Mouse (Mus musculus) CD8-positive naive resting alpha-beta T cell, adult 2 months (primary cell): ENCODE data around the gene Mrps36.
A peak's percentile ranks its signal among the peaks of the same experiment; 100 is the strongest.
"Not testable (repeated sequence)": the region's sequence is repeated elsewhere in the genome, so short reads cannot be mapped to it uniquely, and the experiment has no call there.

Experiments used
- DNase-seq, 2 experiments: peaks; one replicate each; pipeline ENCODE4 v3.0.0; 2022; ENCODE audit warnings: low read depth in 2 of 2, low spot score in 2 of 2

Gene Mrps36

DNA sequence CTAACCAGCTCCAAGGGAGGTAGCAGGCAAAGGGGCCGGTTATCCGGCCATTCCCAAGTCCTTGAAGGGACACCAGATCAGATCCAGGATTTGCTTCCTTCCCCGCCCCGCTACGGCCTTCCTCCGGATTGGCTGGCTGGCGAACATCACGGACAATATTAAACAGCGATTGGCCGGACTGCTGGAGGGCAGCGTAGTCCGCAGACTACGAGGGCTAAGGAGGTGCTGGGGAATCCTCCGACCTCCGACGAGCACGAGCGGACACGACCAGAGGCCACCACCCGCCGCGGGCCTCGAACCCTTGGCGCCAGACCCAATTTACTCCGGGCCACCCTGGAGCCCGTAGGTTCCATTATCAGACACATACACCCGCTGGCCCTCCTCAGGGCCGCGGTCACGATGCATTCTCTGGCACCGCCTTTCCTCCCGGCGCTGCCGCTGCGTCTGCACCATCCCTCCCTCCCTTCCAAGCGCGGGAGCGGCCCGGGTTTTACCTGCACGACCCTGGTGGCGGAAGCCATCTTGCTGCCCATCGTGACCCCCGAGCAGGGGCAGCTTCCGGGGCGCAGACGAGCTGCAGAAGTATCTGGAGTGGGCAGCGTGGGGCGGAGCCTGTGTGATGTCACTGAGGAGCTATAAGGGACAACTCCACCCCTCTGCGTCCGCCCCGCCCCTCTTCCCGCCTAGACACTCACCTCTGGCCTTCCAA, at the start of gene Mrps36:
TSS of gene Mrps36 (minus strand) at position 624 of the 709 bp plus-strand sequence.
- peak; percentile 74 to 81 for DNase-seq

DNA sequence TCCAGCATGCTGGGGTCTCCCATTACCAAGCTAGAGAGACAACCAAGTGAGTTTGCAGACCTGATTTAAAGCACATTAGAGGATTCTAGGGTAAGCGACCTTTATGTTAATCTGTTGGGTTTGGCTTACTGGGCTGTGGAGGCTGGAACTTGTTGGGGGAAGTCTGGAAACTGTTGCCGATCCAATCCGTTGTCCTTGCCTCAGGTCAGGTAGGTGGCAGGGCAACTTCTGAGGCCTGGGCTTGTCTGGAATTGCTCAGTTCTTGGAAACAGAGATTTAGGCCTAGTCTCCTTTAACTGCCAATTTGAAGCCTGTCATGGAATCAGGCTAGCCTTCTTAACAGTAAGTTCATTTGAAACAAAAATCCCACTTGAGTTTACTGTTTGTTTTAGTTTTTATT, 44.6 kb upstream of the Mrps36 start:
- no peak for DNase-seq

DNA sequence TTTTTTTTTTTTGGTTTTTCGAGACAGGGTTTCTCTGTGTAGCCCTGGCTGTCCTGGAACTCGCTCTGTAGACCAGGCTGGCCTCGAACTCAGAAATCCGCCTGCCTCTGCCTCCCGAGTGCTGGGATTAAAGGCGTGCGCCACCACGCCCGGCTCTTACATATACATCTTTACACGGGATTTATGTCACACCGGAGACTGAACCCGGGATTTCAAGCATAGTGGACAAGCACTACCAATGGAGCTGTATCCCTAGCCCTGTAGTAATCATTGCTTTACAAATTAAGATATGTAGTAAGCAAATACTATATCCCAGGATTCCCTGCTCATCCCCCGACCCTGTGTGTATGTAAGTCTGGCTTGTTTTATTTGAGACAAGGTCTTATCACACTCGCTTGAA, 43.6 kb upstream of the Mrps36 start:
- not testable (repeated sequence) for DNase-seq

DNA sequence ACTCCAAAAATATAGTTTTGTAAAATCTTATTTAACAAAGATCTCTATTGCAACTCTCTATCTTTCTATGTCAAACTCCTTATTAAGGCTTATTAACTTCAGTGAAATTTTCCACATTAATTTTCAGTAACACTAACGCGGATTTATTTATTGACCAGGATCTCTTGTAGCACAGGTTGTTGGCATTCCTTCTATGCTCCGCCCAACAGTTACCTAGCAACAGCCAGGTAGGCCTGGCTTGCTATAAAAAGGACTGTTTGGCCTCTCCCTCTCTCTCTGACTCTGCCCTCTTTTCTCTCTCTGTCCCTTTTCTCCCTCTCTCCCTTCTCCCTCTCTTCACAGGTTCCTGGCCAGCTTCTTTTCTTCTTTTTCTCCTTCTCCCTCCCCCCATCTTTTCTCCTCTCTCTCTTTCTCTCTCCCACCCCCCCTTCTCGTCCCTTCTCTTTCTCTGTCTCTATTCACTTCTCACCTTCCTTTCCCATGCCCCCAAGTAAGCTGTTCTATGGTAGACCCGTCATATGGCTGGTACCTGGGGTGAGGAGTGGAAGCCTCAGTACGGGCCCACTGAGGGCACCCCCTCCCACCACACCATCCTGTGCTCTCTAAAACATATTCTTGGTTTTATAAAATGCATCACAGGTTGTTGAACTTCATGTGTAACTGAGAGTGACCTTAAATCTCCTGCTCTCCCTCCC, 43.0 kb upstream of the Mrps36 start:
- no peak for DNase-seq

DNA sequence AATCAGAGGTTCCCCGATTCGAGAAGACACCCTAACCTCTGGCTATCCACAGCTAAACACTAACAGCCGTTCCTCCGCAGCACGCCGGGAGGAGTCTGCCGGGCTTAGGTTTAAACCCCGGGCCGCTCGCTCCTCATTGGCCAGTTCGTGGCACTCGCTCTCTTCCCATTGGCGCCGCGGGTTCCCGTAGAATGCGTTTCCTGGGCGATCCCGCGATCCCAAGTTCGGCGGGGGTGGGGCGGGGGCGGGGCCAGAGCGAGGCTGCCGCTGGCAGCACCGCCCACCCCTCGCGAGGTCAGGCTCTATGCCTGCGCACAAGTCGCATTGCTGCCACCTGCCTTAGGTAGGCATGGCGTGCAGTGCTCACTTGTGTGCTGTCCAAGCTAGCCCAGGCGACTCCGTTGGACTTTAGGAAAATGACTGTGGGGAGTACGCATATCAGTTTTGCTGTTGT, 42.0 kb upstream of the Mrps36 start, which contains the start of gene Ccnb1:
TSS of gene Ccnb1 (minus strand) at position 157 of the 454 bp plus-strand sequence.
- peak; percentile 76 for DNase-seq

DNA sequence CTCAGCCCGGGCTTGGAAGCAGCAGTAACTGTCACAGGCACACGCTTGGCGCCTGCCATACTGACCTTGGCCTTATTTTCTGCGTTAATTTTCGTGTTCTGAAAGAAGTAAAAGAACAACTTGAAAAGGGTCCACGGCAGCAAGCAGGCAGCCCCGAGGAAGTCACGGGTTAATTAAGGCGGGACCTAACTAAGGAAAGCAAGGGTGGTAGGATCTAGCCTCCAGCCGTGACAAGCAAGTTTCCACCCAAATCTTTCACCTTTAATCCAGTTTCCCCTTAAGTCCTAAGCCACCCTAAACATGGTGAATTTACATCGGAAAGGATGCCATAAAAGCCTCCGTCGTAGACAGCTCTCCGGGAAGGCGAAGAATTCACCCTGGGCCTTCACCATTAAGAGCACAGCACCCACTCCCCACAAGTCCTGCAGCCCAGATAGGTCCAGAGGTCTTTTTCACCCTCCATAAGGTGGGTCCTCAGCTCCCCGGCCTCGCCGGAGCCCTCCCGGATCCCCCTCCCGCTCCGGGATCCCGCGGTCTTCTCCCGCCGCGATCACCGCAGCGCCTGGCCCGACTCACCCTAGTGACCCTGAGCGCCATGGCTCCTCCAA, 41.5 kb upstream of the Mrps36 start:
- DNase-seq, result no peak

DNA sequence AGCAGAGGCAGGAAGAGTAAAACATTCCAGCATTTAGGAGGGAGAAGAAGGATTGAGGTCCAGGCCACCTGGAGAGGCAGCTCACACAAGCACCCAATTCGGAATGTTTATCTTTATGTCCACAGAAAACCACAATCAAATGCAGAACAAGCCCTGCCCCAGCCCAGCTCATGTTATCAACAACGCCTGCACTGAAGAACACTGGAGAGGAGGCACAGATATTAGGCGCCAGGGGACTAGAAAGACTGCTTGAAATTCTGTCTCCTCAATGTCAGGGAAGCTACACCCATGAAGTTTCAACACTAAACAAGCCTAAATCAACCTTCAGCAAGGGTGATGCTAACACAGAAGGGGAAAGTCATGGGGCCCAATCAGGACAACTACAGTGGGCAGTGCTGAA, 33.0 kb upstream of the Mrps36 start:
- DNase-seq, result no peak

DNA sequence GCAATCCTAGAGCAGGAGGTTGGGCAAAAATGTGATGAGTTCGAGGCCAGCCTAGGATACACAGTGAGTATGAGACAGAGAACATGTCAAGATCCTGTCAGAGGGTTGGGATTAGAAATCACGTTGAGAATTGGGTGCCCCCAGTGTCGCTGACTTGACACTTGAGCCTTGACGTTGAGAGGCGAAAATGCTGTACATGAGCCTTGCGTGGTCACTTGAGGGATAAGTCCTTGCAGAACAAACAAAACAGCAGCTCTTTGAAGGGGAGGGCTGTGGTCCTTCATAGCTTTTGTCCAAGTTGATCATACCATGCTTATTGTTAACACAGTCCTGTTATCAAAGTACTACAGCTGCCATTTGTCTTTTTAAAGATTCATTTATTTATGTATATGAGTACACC, 32.3 kb upstream of the Mrps36 start:
- no peak for DNase-seq

DNA sequence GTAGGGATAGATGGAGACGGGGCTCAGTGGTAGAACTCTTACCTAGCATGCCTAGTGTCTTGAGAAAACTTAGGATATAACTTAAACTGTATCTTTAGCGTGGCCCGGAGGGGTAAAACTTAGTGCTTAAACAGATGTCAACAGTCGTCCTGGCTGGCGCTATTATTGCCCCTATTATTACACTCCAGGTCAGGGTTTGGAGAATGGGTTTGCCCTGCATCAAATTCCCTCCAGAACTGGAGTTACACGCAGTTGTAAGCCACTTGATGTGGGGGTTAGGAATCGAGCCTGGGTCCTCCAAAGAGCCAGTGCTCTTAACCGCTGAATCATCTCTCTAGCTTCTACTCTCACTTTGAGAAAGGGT, 31.6 kb upstream of the Mrps36 start:
- DNase-seq, result no peak

DNA sequence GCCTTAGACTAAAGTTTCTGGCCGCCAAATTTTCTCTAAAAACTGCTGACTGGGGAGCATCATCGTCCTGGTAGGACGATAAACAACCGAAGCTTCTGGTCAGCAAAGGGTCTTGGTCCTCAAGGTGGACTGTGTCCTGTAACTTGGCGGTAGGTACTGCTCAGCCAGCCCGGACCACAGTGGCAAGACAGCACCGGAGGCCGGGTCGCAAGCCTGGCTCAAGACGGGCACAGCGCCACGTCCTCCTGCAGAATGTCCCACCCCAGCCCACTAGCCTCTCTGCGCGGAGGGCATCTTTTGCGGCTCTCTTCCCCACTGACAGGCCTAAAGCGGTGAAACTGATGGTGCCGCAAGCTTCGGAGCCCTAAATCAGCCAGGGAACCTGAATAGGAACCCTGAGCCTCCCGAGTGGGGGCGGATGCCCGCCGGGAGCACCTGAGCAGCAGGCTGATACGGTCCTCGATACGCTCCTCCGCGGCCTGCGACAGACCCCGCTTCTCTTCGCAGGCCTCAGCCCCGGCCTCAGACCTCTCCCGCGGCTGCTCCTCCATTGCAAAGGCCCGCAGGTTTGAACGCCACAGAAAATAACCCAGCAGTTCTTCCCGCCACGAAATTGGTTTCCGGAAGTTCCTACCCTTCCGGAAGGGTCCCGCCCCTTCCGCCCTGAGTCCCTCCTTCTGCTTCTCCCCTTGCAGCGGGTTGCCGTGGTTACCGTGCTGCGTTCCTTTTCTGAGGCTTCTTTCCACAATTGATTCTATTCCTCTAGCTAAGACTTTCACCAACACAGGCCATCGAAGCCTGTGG, 31.0 kb upstream of the Mrps36 start, which contains the start of gene Cenph:
TSS of gene Cenph (minus strand) at position 648 of the 804 bp plus-strand sequence.
- DNase-seq, result peak; percentile 68 to 75

DNA sequence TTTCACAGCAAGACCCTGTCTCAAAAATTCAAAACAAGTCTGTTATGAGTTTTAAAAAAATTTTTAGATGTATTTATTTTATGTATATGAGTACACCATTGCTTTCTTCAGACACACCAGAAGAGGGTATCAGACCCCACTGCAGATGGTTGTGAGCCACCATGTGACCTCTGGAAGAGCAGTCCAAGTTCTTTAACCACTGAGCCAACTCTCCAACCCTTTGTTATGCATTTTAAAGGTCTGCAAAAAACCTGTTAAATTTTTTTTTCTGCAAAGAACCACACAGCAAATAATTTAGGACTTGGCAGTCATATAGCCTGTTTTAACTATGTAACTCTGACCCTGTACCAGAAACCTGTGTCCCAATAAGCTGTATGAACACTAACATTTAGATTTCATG, 30.2 kb upstream of the Mrps36 start:
- no peak for DNase-seq

DNA sequence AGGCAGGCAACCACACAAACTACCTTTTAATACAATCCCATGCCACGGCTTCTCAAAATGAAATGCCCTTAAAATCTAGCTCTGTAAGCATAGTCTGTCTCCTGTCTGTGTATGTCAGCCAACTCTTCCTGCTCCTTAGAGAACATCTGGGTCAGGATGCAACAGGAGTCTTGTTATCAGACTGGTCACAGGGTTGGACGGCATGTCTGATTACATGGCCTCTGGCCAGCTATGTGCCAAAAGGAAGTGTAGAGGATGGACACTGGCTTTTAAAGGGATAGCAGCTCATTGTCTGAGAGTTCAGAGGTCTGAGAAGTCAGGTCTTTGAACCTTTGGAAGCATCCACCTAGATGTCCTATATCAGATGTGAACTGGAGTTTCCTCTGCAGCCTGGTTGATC, 10.9 kb upstream of the Mrps36 start:
- no peak for DNase-seq

DNA sequence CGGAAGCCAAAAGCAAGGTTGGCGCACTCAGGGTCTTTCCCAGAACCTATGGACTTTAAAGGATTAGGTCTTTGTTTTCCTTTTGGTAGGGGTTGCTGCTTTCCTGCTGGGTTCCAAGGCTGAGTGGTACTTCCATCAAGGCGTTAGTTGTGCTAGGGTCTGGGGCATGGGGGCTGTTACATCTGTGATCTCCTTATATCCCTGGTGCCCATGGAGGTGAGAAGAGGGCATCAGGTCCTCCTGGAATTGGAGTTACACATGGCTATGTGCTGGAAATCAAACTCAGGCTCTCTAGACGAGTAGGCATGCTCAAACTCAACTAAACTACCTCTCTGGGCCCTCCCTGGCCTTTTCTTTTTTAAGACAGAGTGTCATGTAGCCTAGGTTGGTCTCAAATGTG, 9.7 kb upstream of the Mrps36 start:
- no peak for DNase-seq

DNA sequence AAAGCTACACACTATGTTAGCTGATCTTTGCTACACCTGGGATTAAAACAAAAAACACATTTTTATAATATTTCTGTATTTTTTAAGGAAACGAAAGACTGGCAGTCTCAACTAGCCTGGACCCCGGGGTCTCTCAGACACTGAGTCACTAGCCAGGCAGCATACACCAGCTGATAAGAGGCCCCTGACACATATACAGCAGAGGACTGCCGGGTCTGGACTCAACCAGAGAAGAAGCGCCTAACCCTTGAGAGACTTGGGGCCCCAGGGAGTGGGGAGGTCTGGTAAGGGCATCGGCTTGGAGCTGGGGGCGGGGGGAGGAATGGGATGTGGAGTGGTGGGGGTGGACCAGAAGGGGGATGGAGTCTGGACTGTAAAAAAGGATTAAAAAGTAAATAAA, 8.6 kb upstream of the Mrps36 start:
- no peak for DNase-seq

DNA sequence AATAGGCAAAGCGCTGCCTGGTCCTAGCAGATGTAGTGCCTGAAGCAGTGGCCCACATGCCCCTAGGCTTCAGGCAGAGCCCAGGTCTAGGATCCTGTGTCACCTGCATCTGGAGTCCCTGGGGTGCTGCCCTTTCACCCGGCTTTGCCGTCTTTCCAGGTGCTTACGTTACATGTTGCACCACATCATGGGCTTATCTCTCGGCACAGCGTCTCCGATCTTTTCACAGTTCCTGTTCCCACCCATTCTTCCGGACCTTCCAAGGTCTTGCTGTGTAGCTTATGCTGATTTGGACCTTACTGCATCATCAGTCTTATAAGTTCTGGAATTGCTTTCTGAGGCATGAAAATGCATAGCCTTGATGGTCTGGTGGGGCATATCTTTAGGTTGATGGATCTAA, 8.1 kb upstream of the Mrps36 start:
- no peak for DNase-seq

DNA sequence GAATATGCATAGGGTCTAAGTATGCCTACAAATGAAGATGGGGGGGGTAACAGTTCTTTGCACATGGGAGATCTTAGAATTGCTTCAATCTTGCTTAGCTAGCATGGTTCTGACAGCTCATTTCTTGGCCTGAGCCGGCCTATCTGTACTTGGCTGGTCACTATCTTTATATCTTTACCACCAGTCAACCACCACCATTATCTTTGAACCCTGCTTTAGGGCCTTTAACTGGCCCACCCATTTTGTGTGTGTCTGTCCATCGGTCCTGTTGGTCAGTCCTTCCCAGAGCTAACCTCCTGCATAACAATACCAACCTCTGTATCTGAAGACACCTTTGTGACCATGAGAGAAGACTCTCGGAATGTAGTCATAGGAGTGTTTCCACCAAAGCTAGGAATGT, 6.9 kb upstream of the Mrps36 start:
- DNase-seq, result no peak

DNA sequence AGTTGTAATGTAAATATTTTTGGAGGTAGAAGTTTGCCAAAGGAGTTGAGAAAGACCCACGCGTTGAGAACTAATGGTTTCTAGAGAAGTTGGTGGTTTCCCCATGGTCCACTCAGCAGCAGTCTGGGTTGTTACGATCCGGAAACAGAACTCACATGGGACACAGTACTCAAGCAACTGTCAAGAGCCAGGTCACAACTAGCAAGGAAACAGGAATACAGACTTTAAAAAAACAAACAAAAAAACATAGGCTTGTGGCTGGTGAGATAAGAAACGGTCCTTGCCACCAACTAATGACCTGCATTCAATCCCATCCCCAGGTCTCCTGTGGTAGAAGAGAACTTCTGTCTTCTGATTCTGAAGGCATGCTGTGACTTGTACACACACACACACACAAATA, 6.3 kb upstream of the Mrps36 start:
- no peak for DNase-seq

DNA sequence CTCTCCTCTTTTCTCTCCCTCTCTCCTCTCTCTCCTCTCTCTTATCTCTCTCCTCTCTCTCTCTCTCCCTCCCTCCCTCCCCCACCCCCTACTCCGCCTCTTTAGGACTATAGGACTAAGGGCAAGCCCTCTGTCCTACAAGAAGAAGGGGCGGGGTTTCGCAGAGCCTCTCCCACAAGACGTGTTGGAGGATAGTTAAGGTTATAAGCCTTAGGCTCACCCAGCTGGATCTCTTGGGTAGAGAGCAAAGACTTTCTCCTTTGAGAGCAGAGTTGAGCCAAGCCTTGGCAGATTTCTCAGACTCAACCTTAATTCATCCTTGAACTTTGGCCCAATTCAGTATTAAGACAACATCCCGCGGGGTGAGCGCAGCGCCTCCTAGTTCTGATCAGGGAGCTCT, 4.2 kb upstream of the Mrps36 start:
- no peak for DNase-seq

DNA sequence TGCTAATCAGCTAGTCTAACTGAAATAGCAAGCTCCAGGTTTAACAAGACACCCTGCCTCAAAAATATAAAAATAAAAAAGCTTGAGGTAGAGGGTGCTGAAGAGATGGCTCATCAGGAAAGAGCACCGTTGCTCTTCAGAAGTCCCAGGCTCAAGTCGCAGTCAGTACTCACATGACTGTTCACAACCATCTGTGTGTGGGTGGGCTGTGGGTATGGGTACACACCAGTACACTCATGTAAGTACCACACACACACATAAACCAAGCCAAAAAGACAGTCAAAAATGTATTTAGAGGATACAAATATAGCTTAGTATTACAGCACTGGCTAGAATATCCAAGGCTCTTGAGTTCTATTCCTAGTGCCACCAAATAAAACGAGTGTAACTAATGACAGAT, 1.6 kb upstream of the Mrps36 start:
- DNase-seq, result no peak

DNA sequence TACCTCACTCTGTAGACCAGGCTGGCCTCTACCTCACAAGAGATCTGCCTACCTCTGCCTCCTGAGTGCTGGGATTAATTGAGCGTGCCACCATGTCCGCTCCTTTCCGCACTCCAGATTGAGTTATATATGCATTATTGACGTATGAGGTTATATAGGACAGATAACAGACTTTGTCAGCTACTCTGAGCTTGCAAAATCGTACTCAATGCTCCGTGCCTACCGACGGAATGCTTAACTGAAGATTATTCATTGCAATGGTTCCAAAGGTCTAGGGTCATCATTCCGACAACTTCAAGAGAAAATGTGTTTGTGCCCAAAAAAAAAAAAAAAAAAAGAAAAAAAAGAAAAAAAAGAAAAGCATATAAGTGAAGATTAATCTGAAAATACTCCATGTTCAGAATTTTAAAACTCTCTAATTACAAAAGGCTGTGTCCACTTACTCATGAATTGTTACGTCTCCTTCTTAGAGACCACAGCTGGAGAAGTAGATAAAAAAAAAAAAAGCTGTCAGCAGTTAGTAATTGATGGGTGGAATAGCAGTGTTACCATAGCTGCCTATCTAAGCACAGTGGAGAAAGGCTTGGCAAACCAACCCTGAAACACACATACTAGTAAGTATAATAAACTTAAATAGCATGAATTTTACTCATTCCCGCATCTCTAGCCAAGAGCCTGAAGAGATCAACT, 968 bp downstream of the Mrps36 start:
- no peak for DNase-seq

DNA sequence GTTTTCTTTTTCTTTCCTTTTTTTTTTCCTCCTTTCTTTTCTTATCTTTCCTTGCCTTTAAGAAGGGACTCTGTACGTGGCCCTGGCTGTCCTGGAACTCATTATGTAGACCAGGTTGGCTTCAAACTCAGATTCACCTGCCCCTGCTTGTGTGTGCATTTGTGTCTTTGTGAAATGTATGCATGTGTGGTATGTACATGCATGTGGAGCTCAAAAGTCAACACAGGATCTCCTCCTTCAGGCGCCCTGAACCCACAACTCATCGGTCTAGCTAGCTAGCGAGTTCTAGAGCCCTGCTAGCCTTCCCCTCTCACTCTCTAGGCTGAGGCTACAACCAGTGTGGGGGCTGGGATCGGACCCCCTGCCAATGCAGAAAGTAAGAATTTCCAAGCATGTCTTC, 1.6 kb downstream of the Mrps36 start:
- no peak for DNase-seq
